Mouse (Mus musculus) adrenal gland (tissue): Measurements from ENCODE around the gene Gpr19.

Experiments
- intact Hi-C: fragments of 180-260 bp; cut with DNase I; formaldehyde crosslinking; loops from one replicate; pipeline ENCODE4 v1.15.1; 2025

The Gpr19 gene

GRCm38 (mm10) chr6:134889763-134890162 is 8.6 kb downstream of the Gpr19 start:
- intact Hi-C loops = no loop called here

DNA sequence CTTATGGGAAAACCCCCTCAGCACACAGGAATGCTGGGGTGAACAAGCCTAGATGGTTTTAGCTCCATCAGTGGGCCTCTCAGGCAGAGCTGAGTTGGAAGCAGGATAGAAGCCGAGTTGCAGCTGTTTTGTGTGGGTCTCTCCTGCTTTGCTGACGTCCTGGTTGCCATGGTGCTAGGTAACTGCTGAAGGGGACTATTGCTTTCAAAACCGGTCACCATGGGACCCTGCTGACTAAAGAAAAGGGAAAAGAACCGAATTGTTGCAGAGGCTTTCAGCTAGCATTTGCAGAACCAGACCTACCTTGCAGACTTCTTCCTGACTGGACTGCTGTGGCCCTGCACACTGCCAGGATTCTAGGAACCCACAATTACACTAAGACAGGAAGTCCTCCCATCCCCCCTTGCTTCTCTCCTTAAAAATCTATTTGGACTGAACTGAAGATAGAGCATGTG is 9.8 kb downstream of the Gpr19 start:
- intact Hi-C loops = no loop called here

DNA sequence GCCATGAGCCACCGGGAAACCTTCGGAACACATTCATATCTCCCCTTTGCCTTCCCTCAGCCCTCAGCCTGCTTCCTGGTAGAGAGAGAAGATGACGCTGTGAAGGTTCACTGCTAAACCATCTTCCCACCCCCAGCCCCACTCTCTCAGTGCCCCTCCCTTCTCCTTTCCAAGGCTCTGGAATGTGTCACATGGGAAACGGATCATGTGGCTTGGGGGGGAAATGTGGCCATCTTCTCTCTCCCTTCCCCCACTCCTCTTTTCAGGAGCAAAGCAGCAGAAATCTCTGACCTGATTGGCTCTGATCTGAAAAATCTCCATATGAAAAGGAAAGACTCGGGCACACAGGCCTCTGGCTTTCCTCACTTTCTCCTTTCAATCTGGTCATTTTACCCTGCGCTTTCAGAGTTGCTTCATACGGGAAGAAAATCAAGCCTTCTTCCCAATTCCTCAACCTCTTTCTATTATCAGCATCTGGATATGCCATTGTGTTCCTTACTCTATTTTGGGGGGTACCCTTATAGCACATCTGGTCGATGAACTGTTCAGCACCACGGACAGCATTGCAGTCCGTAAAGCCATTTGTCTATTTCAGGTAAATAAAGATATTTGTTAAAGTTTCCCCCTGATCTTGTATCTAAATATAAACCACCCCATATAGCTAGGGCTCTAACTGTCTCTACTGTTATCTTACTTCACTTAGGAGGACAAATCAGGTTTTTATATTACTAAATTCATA is 10.5 kb downstream of the Gpr19 start:
- intact Hi-C loops = no loop called here

GRCm38 (mm10) chr6:134887008-134887407 is 11.4 kb downstream of the Gpr19 start:
- intact Hi-C loops = no loop called here

DNA sequence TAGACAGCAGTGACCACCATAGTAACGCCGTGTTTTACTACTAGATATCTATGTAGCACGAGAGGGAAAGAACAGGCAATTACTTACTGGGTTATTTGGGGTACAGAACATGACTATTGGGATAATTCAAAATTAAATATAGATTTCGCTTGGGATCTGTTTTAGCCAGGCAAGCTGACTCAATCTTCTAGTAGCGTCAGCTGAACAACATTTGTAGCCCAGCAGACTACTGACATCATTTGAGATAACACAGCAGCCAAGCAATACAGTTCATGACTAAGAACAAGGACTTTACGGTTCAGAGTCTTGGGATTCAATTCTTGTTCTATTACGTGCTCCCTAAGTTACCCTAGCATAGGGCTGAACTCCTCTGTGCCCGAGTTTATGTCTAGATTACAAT is 11.9 kb downstream of the Gpr19 start:
- intact Hi-C loops = no loop called here

DNA sequence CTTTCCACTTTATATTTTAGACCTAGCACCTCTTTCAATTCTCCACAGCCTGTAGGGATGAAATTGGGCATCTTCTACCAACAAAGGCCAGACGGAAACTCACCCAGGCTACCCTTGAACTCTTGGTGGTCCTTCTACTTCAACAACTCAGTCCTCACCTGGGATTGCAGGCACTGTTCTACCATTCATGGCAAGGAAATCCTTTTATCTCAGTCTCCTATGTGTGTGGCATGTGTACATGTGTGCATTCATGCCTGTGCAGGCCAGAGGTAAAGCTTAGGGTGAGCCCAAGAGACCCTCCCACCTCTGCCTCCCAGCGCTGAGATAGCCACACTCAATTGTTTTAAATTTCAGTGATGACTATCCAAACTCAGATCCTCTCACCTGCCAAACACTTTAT is 12.9 kb downstream of the Gpr19 start:
- intact Hi-C loops = no loop called here

DNA sequence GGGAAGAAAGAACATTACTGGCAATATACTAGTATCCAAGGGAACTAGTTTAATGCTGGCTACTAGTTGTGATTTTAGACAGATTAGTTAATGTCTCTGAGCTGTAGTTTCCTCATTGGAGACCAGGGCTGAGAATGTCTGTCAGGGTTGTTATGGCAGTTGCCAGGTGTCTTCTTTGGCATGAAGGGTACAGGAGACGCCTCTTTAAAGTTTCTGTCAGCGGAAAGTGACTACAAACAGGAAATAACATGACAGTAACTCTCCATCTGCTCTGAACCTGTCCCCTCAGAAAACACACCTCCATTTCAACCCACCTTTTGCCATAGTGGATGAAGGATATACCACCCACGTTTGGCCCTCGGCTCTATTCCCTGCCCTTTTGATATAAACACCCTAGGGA is 14.7 kb downstream of the Gpr19 start:
- intact Hi-C loops = no loop called here

DNA sequence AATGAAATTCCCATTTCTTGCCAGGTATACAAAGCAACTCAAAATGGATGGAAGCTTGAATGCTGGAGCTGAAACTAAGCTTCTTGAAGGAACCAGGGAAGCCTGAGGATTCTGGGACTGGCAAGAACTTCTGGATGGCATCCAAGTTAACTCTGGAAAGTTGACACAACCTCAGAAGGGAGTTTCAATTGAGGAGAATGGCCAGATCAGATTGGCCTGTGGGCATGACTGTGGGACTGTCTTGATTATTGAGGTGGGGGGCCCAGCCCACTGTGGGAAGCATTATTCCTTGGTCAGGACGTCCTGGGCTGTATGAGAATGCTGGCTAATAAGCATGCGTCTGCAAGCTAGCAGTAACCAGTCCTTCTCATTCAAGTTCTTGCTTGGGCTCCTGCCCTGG is 18.3 kb downstream of the Gpr19 start:
- intact Hi-C loops = no loop called here

DNA sequence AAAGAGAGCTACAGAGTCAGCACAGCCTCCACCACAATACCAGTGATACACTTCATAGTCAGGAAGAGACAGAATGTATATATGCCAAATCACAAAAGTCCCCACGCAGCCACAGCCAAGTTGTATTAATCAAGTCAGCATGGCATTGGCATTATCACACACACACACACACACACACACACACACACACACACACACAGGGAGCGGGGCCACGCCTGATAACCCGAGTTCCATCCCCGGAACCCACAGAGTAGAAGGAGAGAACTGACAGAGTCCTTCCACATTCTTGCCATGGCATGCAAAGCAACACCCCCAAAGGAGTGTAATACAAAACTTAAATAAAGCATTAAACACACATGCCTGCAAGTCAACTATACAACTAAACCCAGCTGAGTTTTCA is 18.8 kb downstream of the Gpr19 start:
- intact Hi-C loops = no loop called here

DNA sequence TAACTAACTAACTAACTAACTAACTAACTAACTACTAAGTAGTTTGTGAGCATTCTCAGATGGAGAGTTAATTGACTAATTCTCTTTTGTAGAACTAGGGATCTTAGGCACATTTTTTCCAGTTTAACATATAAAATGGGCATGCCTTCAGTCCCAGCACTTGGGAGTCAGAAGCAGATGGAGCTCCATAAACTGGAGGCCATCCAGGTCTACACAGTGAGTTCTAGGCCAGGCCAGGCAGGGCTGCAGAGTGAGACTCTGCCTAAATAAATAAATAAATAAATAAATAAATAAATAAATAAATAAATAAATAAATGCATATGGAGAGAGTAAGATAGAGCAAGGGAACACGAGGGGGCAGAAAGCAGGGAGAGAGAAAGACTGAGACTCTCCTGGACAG is 20.5 kb downstream of the Gpr19 start:
- intact Hi-C loops = no loop called here

- intact Hi-C loops = no loop called here
Observed at GRCm38 (mm10) chr6:134877276-134877675, 21.1 kb downstream of the Gpr19 start.

DNA sequence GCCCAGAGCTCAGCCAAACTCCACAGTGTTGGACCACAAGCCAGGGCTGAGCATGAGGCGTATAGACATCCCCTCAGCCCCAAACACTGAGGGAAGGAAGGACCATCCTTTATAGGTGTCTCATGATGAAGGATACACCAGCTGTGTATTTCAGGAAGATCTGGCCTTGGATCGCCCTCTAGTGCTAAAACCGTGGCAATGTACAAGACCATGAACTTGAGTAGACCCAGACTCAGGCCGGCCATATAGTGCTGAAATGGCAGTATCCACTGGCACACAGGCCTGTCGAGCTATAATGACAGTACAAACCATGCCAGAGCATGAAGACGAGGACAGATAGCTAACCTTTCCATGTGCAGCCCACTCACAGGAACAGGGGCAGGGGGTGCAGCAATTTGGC is 21.6 kb downstream of the Gpr19 start:
- intact Hi-C loops = no loop called here

- intact Hi-C loops = loop anchor here (5.0 kb wide), 1 partner anchor 74 kb away; no protein-coding TSS in a partner anchor
Observed at GRCm38 (mm10) chr6:134873018-134873417, 25.4 kb downstream of the Gpr19 start.

DNA sequence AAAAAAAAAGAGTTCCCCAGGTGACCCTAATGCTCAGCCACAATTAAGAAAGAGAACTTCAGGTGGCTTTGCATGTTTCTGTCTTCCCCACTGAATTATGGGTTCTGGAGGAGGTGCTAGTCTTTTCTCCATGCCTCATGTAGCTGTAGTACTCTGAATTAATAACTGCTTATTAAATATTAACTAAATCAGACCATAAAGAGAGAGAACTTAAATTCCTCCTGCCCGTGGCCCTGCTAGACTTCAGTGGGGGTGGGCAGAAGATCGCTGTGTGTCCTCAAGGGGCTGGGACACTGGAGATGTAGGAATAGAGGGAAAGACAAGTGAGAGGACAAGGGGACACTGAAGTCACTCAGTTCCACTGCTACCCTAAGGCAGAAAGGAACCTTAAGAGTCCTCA is 26.1 kb downstream of the Gpr19 start:
- intact Hi-C loops = loop anchor here (5.0 kb wide), 1 partner anchor 75 kb away; no protein-coding TSS in a partner anchor

- intact Hi-C loops = loop anchor here (5.0 kb wide), 1 partner anchor 76 kb away; no protein-coding TSS in a partner anchor
Observed at GRCm38 (mm10) chr6:134870887-134871286, 27.5 kb downstream of the Gpr19 start.

DNA sequence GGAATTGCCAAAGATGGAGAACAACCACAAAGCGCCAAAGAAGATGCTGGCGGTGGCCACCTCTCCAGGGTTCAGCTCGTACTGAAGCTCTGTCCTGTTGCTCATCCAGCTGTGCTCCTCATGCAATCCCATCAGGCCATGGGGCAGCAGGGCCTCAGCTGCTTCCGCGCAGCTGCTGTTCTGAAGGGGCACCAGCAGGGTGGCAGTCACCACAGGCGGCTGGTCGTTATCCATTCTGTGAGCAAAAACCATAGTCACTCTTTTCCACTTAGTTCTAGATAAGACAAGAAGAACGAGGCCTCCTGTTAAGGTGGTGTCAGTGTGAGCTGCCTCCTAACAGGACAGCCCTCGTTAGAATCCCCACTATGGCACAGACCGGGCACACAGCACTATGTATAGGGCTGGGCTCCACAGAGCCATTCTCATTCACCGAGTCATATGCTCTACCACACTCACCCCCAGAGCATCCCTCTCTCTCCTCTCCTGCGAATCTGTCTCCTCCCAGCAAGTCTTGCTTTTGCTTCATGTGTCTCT is 28.1 kb downstream of the Gpr19 start:
- intact Hi-C loops = loop anchor here (5.0 kb wide), 1 partner anchor 77 kb away; no protein-coding TSS in a partner anchor

GRCm38 (mm10) chr6:134867325-134867724 is 31.1 kb downstream of the Gpr19 start:
- intact Hi-C loops = no loop called here

- intact Hi-C loops = no loop called here
Observed at GRCm38 (mm10) chr6:134866113-134866512, 32.3 kb downstream of the Gpr19 start.

GRCm38 (mm10) chr6:134863146-134863545 is 35.2 kb downstream of the Gpr19 start:
- intact Hi-C loops = loop anchor here (2.0 kb wide), 1 partner anchor 204 kb away; no protein-coding TSS in a partner anchor

DNA sequence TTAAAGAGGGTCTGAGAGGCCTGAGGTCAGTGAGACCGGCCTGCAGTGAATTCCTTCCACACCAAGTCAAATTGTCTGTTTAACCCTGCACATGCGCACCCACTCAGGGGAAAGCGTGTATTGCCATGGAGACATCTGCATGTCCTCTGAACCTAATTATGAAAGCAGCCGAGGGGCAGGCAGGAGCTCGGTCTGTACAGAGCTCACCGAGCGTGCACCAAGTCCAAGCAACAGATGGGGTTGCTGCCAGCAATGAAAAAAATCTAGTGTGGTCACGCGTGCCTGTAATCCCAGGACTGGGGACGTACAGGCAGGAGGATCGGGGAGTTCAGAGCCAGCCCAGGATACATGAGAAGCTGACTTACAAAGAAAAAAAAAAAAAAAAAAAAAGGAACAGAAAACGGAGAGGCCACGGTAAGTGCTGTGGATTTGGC is 35.7 kb downstream of the Gpr19 start:
- intact Hi-C loops = loop anchor here (2.0 kb wide), 1 partner anchor 204 kb away; no protein-coding TSS in a partner anchor

- intact Hi-C loops = no loop called here
Observed at GRCm38 (mm10) chr6:134861386-134861785, 37.0 kb downstream of the Gpr19 start.

DNA sequence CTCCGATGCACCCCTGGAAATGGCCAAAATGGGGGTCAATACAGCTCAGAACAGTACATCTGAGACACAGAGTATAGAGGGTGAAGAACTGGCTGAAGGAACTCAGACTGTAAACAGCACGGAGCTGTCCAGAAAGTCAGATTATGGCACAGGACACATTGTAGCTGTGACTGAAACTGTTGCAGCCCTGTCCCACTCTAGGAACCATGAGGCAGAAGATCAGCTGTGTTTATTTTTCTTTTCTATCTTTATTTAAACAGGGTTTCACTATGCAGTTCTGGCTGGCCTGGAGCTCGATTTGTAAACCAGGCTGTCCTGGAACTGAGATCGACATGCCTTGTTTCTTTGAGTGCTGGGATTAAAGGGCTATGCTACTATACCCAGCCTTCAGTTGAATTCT is 38.1 kb downstream of the Gpr19 start:
- intact Hi-C loops = no loop called here

- intact Hi-C loops = no loop called here
Observed at GRCm38 (mm10) chr6:134859021-134859420, 39.4 kb downstream of the Gpr19 start.
